Mouse (Mus musculus): ENCODE measurements around the gene Ece1. TPM values are rescaled to one million over a fixed set of nuclear protein-coding genes. Genes with fewer than 3 reads are reported as not detected.

Gene Ece1
- 53.7 and 58.5 TPM in 2 replicates for polyA plus RNA-seq (2015; fragmentation: Nextera tagmentation; extraction: Ambion mirVana)

DNA sequence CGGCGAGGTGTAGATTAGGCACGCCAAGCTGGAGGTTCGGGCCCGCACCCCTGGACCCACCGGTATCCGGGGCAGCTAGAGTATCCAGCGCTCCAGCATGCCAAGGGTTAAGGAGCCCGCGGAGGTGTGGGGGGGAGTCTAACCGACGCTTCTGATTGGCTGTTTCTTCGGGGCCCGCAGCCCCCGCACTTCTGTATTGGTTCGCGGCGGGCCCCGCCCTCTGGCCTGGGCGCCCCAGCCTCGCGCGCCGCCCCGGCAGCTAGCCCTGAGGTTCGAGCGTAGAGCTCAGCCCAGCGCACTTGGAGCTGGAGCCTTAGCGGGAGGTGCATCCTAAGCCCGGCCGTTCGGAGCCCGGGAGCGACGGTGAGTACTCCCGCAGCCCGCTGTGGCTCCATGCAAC is at the start of gene Ece1:
Ece1 (plus strand) TSS at position 219 of the 400 bp plus-strand sequence.
- ATAC-seq (replicated peaks; ENCODE audit: low FRiP score): peak; percentile 92

GRCm38 (mm10) chr4:137812946-137813708 is 48.9 kb upstream of the Ece1 start:
- no peaks in the 10 kb centered on the region for H3K4me1 ChIP-seq
- no peak overlapping the region for H3K27ac ChIP-seq
- H3K4me3 ChIP-seq (replicated peaks): no peak overlapping the region
- H3K9me3 ChIP-seq (replicated peaks): no peaks in the 10 kb centered on the region
- no peak overlapping the region for H3K9ac ChIP-seq
- H3K27me3 ChIP-seq: no peaks in the 10 kb centered on the region
- 64% methylated on average over 13 of the region's 13 CpGs for WGBS
- H3K4me2 ChIP-seq: no peak overlapping the region
- no peak for ATAC-seq (replicated peaks; ENCODE audit: low FRiP score)
- H3K36me3 ChIP-seq: no peaks in the 10 kb centered on the region

More for the DNA sequence above, at the start of gene Ece1:
- Histone ChIP-seq H3K27ac (peak within 1 kb of the TSS; percentile 75), H3K9me3 (replicated peaks) (no peaks in the 10 kb centered on the region), H3K4me1 (peaks cover 56% of the 10 kb centered on the region), H3K27me3 (no peaks in the 10 kb centered on the region), H3K9ac (peak within 1 kb of the TSS; percentile 82), H3K4me3 (replicated peaks) (peak within 1 kb of the TSS; percentile 69), H3K4me2 (peak within 1 kb of the TSS; percentile 91), H3K36me3 (no peaks in the 10 kb centered on the region)
- under 1% methylated on average over 37 of the region's 37 CpGs for WGBS

GRCm38 (mm10) chr4:137814140-137814539 is 47.9 kb upstream of the Ece1 start:
- H3K27ac ChIP-seq: no peak overlapping the region
- WGBS: 71% methylated on average over 7 of the region's 7 CpGs
- H3K9ac ChIP-seq: no peak overlapping the region
- H3K9me3 ChIP-seq (replicated peaks): no peaks in the 10 kb centered on the region
- H3K4me2 ChIP-seq: no peak overlapping the region
- H3K4me1 ChIP-seq: no peaks in the 10 kb centered on the region
- no peak overlapping the region for H3K4me3 ChIP-seq (replicated peaks)
- H3K27me3 ChIP-seq: no peaks in the 10 kb centered on the region
- ATAC-seq (replicated peaks; ENCODE audit: low FRiP score): no peak
- H3K36me3 ChIP-seq: no peaks in the 10 kb centered on the region

DNA sequence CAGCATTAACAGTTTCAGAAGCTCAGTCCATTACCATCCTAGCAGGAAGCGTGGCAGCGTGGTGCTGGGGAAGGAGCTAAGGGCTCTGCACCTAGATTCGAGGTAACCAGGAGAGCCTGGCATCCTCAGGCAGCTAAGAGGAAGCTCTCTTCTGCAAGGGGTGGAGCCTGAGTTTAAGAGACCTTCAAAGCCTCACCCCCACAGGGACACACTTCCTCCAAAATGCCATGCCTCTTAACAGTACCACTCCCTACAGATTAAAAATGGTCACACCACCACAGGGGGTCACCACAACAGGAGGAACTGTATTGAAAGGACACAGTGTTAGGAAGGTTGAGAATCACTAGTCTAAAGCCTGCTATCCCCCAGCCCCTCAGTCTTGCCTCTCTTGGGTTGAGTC is 46.6 kb upstream of the Ece1 start:
- Histone ChIP-seq H3K27me3 (no peaks in the 10 kb centered on the region), H3K4me1 (no peaks in the 10 kb centered on the region), H3K4me2 (no peak overlapping the region), H3K4me3 (replicated peaks) (no peak overlapping the region), H3K36me3 (no peaks in the 10 kb centered on the region), H3K9me3 (replicated peaks) (no peaks in the 10 kb centered on the region), H3K9ac (no peak overlapping the region), H3K27ac (no peak overlapping the region)
- no peak for ATAC-seq (replicated peaks; ENCODE audit: low FRiP score)
- 75% methylated on average over 3 of the region's 3 CpGs for WGBS

DNA sequence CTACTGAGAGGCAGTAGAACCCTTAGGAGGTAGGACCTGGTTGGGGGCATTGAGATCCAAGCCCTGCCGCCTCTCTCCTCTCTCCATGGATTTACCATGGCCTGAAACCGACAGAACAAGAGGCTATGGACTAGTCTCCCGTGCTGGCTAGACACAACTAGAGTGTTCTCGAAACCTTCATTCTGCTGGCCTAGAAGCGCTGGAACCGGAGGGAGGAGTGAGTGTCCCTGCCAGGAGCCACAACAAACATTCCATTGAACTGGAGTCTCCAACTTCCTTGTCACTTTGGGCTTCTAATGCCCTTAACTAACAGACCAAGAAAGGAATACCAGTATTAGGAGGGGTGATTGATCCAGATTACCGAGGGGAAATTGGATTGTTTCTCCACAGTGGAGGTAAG is 45.8 kb upstream of the Ece1 start:
- no peak overlapping the region for H3K9ac ChIP-seq
- H3K9me3 ChIP-seq (replicated peaks): no peaks in the 10 kb centered on the region
- no peak for ATAC-seq (replicated peaks; ENCODE audit: low FRiP score)
- H3K4me1 ChIP-seq: no peaks in the 10 kb centered on the region
- no peaks in the 10 kb centered on the region for H3K36me3 ChIP-seq
- no peak overlapping the region for H3K4me2 ChIP-seq
- WGBS: 72% methylated on average over 7 of the region's 7 CpGs
- H3K27me3 ChIP-seq: no peaks in the 10 kb centered on the region
- no peak overlapping the region for H3K4me3 ChIP-seq (replicated peaks)
- no peak overlapping the region for H3K27ac ChIP-seq

GRCm38 (mm10) chr4:137818341-137818740 is 43.7 kb upstream of the Ece1 start:
- Histone ChIP-seq H3K27me3 (no peaks in the 10 kb centered on the region), H3K4me2 (no peak overlapping the region), H3K9me3 (replicated peaks) (no peaks in the 10 kb centered on the region), H3K27ac (no peak overlapping the region), H3K36me3 (no peaks in the 10 kb centered on the region), H3K4me1 (no peaks in the 10 kb centered on the region), H3K9ac (no peak overlapping the region), H3K4me3 (replicated peaks) (no peak overlapping the region)
- ATAC-seq (replicated peaks; ENCODE audit: low FRiP score): no peak
- 89% methylated on average over 3 of the region's 3 CpGs for WGBS

DNA sequence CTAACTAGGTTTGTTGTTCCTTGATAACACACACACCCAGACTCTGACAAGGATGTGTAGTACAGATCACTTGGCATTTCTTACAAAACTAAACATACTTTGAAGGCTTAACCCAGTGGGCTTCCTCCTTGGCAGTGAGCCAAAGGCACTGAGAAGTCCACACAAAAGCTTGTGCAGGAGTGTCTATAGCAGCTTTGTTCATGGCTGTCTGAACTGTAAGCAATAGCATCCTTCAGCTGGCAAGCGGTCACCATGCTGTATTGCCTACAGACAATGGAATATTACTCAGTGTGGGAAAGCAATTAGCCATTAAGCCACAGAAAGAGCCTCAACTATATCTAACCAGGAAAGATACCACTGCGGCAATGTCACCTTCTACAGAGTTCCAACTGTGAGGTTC is 42.5 kb upstream of the Ece1 start:
- H3K9me3 ChIP-seq (replicated peaks): no peaks in the 10 kb centered on the region
- no peaks in the 10 kb centered on the region for H3K27me3 ChIP-seq
- ATAC-seq (replicated peaks; ENCODE audit: low FRiP score): no peak
- no peak overlapping the region for H3K4me2 ChIP-seq
- no peak overlapping the region for H3K4me3 ChIP-seq (replicated peaks)
- no peak overlapping the region for H3K27ac ChIP-seq
- WGBS: 90% methylated on average over 2 of the region's 2 CpGs
- no peaks in the 10 kb centered on the region for H3K36me3 ChIP-seq
- H3K9ac ChIP-seq: no peak overlapping the region
- H3K4me1 ChIP-seq: no peaks in the 10 kb centered on the region

- H3K4me1 ChIP-seq: no peaks in the 10 kb centered on the region
- no peak overlapping the region for H3K4me2 ChIP-seq
- no peak for ATAC-seq (replicated peaks; ENCODE audit: low FRiP score)
- no peaks in the 10 kb centered on the region for H3K9me3 ChIP-seq (replicated peaks)
- no peak overlapping the region for H3K4me3 ChIP-seq (replicated peaks)
- no peaks in the 10 kb centered on the region for H3K27me3 ChIP-seq
- 45% methylated on average over 3 of the region's 3 CpGs for WGBS
- H3K27ac ChIP-seq: no peak overlapping the region
- H3K36me3 ChIP-seq: no peaks in the 10 kb centered on the region
- H3K9ac ChIP-seq: no peak overlapping the region
Measured at GRCm38 (mm10) chr4:137820721-137821120, 41.3 kb upstream of the Ece1 start.

DNA sequence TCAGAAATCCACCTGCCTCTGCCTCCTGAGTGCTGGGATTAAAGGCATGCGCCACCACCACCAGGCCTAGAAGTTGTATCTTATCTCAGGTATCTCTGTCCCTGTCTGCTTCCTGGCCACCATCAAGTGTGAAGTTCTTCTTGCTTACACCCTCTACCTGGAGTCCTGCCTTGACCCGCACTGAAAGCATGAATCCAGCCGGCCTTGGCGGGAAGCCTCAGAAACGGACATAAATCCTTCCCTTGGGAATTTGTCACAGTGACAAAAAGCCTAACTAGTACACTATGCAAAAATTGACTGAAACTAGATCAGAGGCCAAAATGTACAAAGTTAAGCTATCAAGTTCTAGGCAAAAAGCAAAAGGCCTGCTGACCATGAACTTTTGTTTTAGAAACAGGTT is 39.5 kb upstream of the Ece1 start:
- H3K9ac ChIP-seq: no peak overlapping the region
- peaks cover 2% of the 10 kb centered on the region; the same call in 1 of the 2 replicates for H3K27me3 ChIP-seq
- H3K36me3 ChIP-seq: no peaks in the 10 kb centered on the region
- ATAC-seq (replicated peaks; ENCODE audit: low FRiP score): no peak
- H3K9me3 ChIP-seq (replicated peaks): no peaks in the 10 kb centered on the region
- no peak overlapping the region for H3K27ac ChIP-seq
- 87% methylated on average over 5 of the region's 5 CpGs for WGBS
- H3K4me3 ChIP-seq (replicated peaks): no peak overlapping the region
- no peaks in the 10 kb centered on the region for H3K4me1 ChIP-seq
- H3K4me2 ChIP-seq: no peak overlapping the region

- H3K9ac ChIP-seq: no peak overlapping the region
- WGBS: 83% methylated on average over 3 of the region's 3 CpGs
- no peak for ATAC-seq (replicated peaks; ENCODE audit: low FRiP score)
Measured at GRCm38 (mm10) chr4:137823542-137823941, 38.5 kb upstream of the Ece1 start.

DNA sequence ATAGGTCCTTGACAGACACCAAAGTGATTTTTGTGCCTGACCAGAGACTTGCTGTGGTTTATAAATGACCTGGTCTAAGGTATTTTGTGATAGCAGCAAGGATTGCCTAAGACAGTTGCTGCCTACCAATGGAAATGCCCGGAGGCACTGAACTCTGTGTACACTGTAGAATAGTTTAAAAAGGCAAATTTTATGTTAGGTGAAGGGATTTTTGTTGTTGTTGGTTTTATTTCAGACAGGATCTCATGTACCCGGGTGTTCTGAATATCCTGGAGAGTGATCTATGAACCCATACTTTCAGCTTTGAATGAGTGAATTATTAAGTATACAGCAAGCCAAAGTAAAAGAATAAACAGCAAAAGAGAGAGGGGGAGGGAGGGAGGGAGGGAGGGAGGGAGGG is 37.2 kb upstream of the Ece1 start:
- H3K9ac ChIP-seq: no peak overlapping the region

More at GRCm38 (mm10) chr4:137823542-137823941, 38.5 kb upstream of the Ece1 start:
- no peaks in the 10 kb centered on the region for H3K36me3 ChIP-seq
- no peaks in the 10 kb centered on the region for H3K4me1 ChIP-seq
- peaks cover 7% of the 10 kb centered on the region for H3K27me3 ChIP-seq
- no peaks in the 10 kb centered on the region for H3K9me3 ChIP-seq (replicated peaks)
- H3K4me3 ChIP-seq (replicated peaks): no peak overlapping the region
- H3K27ac ChIP-seq: no peak overlapping the region
- no peak overlapping the region for H3K4me2 ChIP-seq

DNA sequence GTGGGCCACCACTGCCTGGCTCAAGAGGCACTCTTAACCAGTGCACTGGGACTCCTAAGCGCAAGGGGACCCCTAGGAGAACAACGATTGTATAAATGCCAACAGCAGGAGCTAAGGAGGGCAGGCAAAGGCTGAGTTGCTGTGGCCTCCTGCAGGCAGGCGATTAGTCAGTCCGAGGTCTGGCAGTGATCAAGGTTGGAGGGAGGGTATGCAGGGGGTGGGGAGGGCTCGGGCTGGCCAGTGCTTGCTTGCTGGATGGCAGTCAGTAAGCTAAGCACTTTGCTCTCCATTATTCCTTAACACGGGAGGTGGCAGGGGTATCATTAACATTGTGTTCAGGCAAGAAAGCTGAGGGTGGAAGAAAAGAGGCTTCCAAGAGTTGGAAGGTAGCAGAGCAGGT is 31.7 kb upstream of the Ece1 start:
- 16% methylated on average over 6 of the region's 6 CpGs for WGBS
- no peak overlapping the region for H3K27ac ChIP-seq

More for the DNA sequence above, 37.2 kb upstream of the Ece1 start:
- WGBS: 63% methylated on average over 2 of the region's 2 CpGs
- no peaks in the 10 kb centered on the region for H3K4me1 ChIP-seq
- no peak overlapping the region for H3K27ac ChIP-seq
- H3K27me3 ChIP-seq: peaks cover 20% of the 10 kb centered on the region
- H3K4me2 ChIP-seq: no peak overlapping the region
- no peaks in the 10 kb centered on the region for H3K36me3 ChIP-seq
- no peak for ATAC-seq (replicated peaks; ENCODE audit: low FRiP score)
- no peaks in the 10 kb centered on the region for H3K9me3 ChIP-seq (replicated peaks)
- H3K4me3 ChIP-seq (replicated peaks): no peak overlapping the region

GRCm38 (mm10) chr4:137831598-137831997 is 30.4 kb upstream of the Ece1 start:
- Histone ChIP-seq H3K4me2 (no peak overlapping the region), H3K9ac (no peak overlapping the region), H3K27me3 (peaks cover 27% of the 10 kb centered on the region), H3K9me3 (replicated peaks) (no peaks in the 10 kb centered on the region), H3K36me3 (no peaks in the 10 kb centered on the region), H3K27ac (no peak overlapping the region), H3K4me1 (peaks cover 7% of the 10 kb centered on the region), H3K4me3 (replicated peaks) (no peak overlapping the region)
- ATAC-seq (replicated peaks; ENCODE audit: low FRiP score): no peak
- 75% methylated on average over 11 of the region's 11 CpGs for WGBS

More for the DNA sequence above, 31.7 kb upstream of the Ece1 start:
- Histone ChIP-seq H3K36me3 (no peaks in the 10 kb centered on the region), H3K9ac (no peak overlapping the region), H3K4me2 (no peak overlapping the region), H3K4me3 (replicated peaks) (no peak overlapping the region), H3K27me3 (peaks cover 27% of the 10 kb centered on the region), H3K9me3 (replicated peaks) (no peaks in the 10 kb centered on the region), H3K4me1 (peaks cover 2% of the 10 kb centered on the region)
- no peak for ATAC-seq (replicated peaks; ENCODE audit: low FRiP score)
